Mouse (Mus musculus): Measurements from ENCODE around the gene Gp6.

DNA sequence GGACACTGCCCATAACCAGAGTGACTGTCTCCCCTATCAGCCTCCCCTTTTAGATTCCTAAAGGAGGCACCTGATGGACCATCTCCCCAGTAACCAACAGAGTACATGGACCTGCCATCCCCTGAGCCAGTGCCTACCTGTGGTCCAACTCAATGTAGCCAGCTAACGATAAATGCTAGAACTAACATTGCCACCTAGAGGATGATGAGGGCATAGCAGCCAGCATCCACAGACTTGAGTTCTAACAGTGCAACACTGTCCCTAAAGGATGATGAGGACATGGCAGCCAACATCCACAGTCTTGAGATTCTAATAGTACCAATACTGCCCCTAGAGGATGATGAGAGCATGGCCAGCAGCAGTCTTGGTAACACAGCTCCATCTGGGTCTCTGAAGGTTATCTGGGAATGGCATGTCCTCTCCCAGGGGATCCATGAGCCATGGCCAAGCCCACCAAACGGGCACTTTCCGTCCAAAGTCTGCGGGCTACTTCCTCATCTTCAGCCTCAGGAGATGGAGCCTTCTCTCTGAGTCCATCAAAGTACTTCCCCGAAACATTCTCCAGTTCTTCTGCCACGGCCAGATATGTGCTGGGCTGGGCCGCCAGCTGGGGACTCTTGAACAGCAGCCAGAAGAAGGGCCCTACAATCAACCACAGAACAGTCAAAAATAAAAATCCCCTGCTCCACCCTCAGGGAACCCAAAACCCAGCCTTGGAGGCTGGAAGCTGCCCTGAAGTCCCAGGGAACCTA lies 29.8 kb upstream of the Gp6 start:
- peak; percentile 100 for TF ChIP-seq CTCF (IDR thresholded peaks at IDR 0.05; ENCODE audit: extremely low read depth, insufficient read depth, low read length)
- TF ChIP-seq POLR2A (IDR thresholded peaks at IDR 0.05; ENCODE audit: extremely low read depth, insufficient read depth, low read length): no peak
